Mouse (Mus musculus) stomach, postnatal 0 days (tissue): ENCODE measurements around the gene Pabpn1l.

ENCODE experiments used
- CTCF ChIP-seq: IDR thresholded peaks from 2 replicates; pipeline ENCODE4 v1.5.1; 2016; ENCODE audit warnings: antibody characterized with exemption, low read depth, mild to moderate bottlenecking, moderate library complexity
- EP300 ChIP-seq: optimal IDR thresholded peaks from 2 replicates; pipeline ENCODE3; 2016; ENCODE audit warnings: antibody characterized with exemption

- TF ChIP-seq CTCF (no peak), EP300 (no peak)
These were observed 29.3 kb downstream of the Pabpn1l start for GRCm38 (mm10) chr8:122593240-122593639.
